Mouse (Mus musculus): ENCODE results near the gene Fbxo42.

GRCm38 (mm10) chr4:141207081-141207480 is 59.4 kb downstream of the Fbxo42 start:
- no peak for TF ChIP-seq CTCF (IDR thresholded peaks at IDR 0.05; ENCODE audit: borderline replicate concordance, insufficient read depth, low read length)
- no peak for TF ChIP-seq POLR2A (IDR thresholded peaks at IDR 0.05; ENCODE audit: low read depth, low read length)
